Mouse (Mus musculus) common myeloid progenitor, adult 5-6 weeks (primary cell): Measurements from ENCODE around the gene Csad. TPM values are rescaled to one million over a fixed set of nuclear protein-coding genes. Genes with fewer than 3 reads are reported as not detected.

ENCODE experiments used
- ATAC-seq: replicated peaks from 2 replicates; pipeline ENCODE4 v1.8.0; 2016; ENCODE audit warnings: low read depth, mild to moderate bottlenecking, moderate TSS enrichment, inconsistent platforms; ENCODE audit not compliant: poor library complexity, severe bottlenecking
- total RNA-seq: library from RNA; stranded (forward); fragments of 200-1000, 187-1606 nt; gene quantifications from 2 replicates; pipeline ENCODE4 v1.2.3, GENCODE M21; 2017

The Csad gene
- total RNA-seq, 1 experiment from 2014 or later: 27.8 TPM

- ATAC-seq: no peak
These were observed 61.3 kb downstream of the Csad start for GRCm38 (mm10) chr15:102142914-102143912.

GRCm38 (mm10) chr15:102141120-102141519 is 63.4 kb downstream of the Csad start:
- ATAC-seq: no peak

- ATAC-seq: peak; percentile 99
These were observed 68.3 kb downstream of the Csad start, which contains the start of gene Spryd3 for GRCm38 (mm10) chr15:102136129-102136758. Gene Spryd3, minus strand, starts transcription at chr15:102136234.

GRCm38 (mm10) chr15:102135522-102136128 is 68.9 kb downstream of the Csad start:
- no peak for ATAC-seq

- no peak for ATAC-seq
These were observed 69.8 kb downstream of the Csad start for GRCm38 (mm10) chr15:102134709-102135108.

GRCm38 (mm10) chr15:102133314-102133713 is 71.2 kb downstream of the Csad start:
- ATAC-seq: no peak

Other genes starting within 250 kb of the Csad start
- gene Krt8, start 200.2 kb downstream of the Csad start, total RNA-seq: not detected in 2 replicates
- gene Krt18, start 176.5 kb downstream of the Csad start, total RNA-seq: 15.7 and 19.7 TPM in 2 replicates
- gene Eif4b, start 131.0 kb downstream of the Csad start, total RNA-seq: 452 and 502 TPM in 2 replicates
- gene Tns2, start 104.3 kb downstream of the Csad start, total RNA-seq: not detected in 2 replicates
- gene Spryd3, start 68.5 kb downstream of the Csad start, total RNA-seq: 9.7 and 15.5 TPM in 2 replicates
- gene Igfbp6, start 60.4 kb downstream of the Csad start, total RNA-seq: not detected in 2 replicates
- gene Soat2, start 54.2 kb downstream of the Csad start, total RNA-seq: 3.3 and 6.3 TPM in 2 replicates
- 33.7 and 35.4 TPM in 2 replicates for gene Zfp740, start 1.5 kb downstream of the Csad start, total RNA-seq
- 81.3 and 108 TPM in 2 replicates for gene Itgb7, start 27.2 kb upstream of the Csad start, total RNA-seq
- 1.2 and 3.9 TPM in 2 replicates for gene Rarg, start 52.8 kb upstream of the Csad start, total RNA-seq
- not detected in 2 replicates for gene Gm9918, start 65.8 kb upstream of the Csad start, total RNA-seq
- 16.8 and 21.0 TPM in 2 replicates for gene Mfsd5, start 74.7 kb upstream of the Csad start, total RNA-seq
- 24.6 and 39.7 TPM in 2 replicates for gene Espl1, start 91.5 kb upstream of the Csad start, total RNA-seq
- gene Pfdn5, start 121.4 kb upstream of the Csad start, total RNA-seq: 219 and 289 TPM in 2 replicates
- gene Myg1, start 127.0 kb upstream of the Csad start, total RNA-seq: 40.0 and 50.8 TPM in 2 replicates
- gene Aaas, start 146.0 kb upstream of the Csad start, total RNA-seq: 111 and 199 TPM in 2 replicates
- gene Sp7, start 162.5 kb upstream of the Csad start, total RNA-seq: not detected in 2 replicates
- gene Sp1, start 201.4 kb upstream of the Csad start, total RNA-seq: 65.3 and 87.3 TPM in 2 replicates
- not detected in 2 replicates for gene Amhr2, start 240.6 kb upstream of the Csad start, total RNA-seq